Comparison of ENCODE assay signal across 8 mouse cellular contexts in genomic region chr8:125569533-125570365, GRCm38 (mm10). TPM values are rescaled to one million over a fixed set of nuclear protein-coding genes. Genes with fewer than 3 reads are reported as not detected.
A peak's percentile ranks its signal among the peaks of the same experiment; 100 is the strongest.
DNase-seq lines count a peak whose midpoint lies in the region; ATAC-seq and TF ChIP-seq lines count a peak whose summit lies in the region.

Gene Sipa1l2 (minus strand): TSS chr8:125569808.

- H3K27me3 ChIP-seq in C2C12 (ENCODE audit: control insufficient read depth, insufficient read depth, insufficient read length): no peaks in the 10 kb centered on the region
- H3K27me3 ChIP-seq in erythroblast, embryonic 14.5 days (ENCODE audit: control insufficient read depth): peaks cover 45% of the 10 kb centered on the region
- no peaks in the 10 kb centered on the region for H3K27me3 ChIP-seq in heart, embryonic 12.5 days (replicated peaks)
- no peaks in the 10 kb centered on the region for H3K27me3 ChIP-seq in kidney, embryonic 16.5 days (ENCODE audit: insufficient read depth, low read length)
- no peaks in the 10 kb centered on the region for H3K27me3 ChIP-seq in liver, adult 2 months (ENCODE audit: control insufficient read depth, insufficient read depth, low read length)

- TF ChIP-seq CTCF in C2C12 (IDR thresholded peaks at IDR 0.05; ENCODE audit: control insufficient read depth, insufficient read depth, insufficient read length): no peak
- TF ChIP-seq CTCF in liver, adult 2 months (IDR thresholded peaks at IDR 0.05; ENCODE audit: low read depth, low read length): no peak

- H3K4me2 ChIP-seq in heart, embryonic 12.5 days: peak within 1 kb of the TSS; percentile 86
- peak within 1 kb of the TSS; percentile 93 for H3K4me2 ChIP-seq in kidney, embryonic 16.5 days (replicated peaks; ENCODE audit: low read depth, low read length)

- WGBS in heart, embryonic 12.5 days: 2% methylated on average over 121 of the region's 129 CpGs
- under 1% methylated on average over 96 of the region's 129 CpGs for WGBS in kidney, embryonic 16.5 days
- under 1% methylated on average over 124 of the region's 129 CpGs for WGBS in liver, adult 2 months

- TF ChIP-seq POLR2A in liver, adult 2 months (IDR thresholded peaks at IDR 0.05; ENCODE audit: extremely low read depth, insufficient read depth, low read length): peak; percentile 71

- peak within 1 kb of the TSS; percentile 63; the same call in 1 of the 2 replicates for H3K27ac ChIP-seq in heart, embryonic 12.5 days (ENCODE audit: poor library complexity, severe bottlenecking)
- peak within 1 kb of the TSS; percentile 69 for H3K27ac ChIP-seq in kidney, embryonic 16.5 days (ENCODE audit: low read length)
- peak within 1 kb of the TSS; percentile 89 for H3K27ac ChIP-seq in liver, adult 2 months (replicated peaks; ENCODE audit: insufficient read depth, low read depth, low read length)

- H3ac ChIP-seq in C2C12 (ENCODE audit: control insufficient read depth, insufficient read length, low read depth): peak within 1 kb of the TSS; percentile 82

- H3K9me3 ChIP-seq in erythroblast, embryonic 14.5 days (ENCODE audit: control insufficient read depth, low read length): peaks cover 2% of the 10 kb centered on the region; the same call in 1 of the 2 replicates
- H3K9me3 ChIP-seq in heart, embryonic 12.5 days (replicated peaks): no peaks in the 10 kb centered on the region; the same call in 1 of the 2 replicates
- H3K9me3 ChIP-seq in kidney, embryonic 16.5 days (ENCODE audit: low read length): 0 out of 2 replicates have a peak, but pooled peaks cover 4% of the 10 kb centered on the region

- peak within 1 kb of the TSS; percentile 46 for H3K4me3 ChIP-seq in C2C12 (ENCODE audit: insufficient read depth, poor library complexity, severe bottlenecking)
- peak within 1 kb of the TSS; percentile 57 for H3K4me3 ChIP-seq in erythroblast, embryonic 14.5 days (replicated peaks)
- H3K4me3 ChIP-seq in heart, embryonic 12.5 days: peak within 1 kb of the TSS; percentile 79
- peak within 1 kb of the TSS; percentile 65 for H3K4me3 ChIP-seq in kidney, embryonic 16.5 days (ENCODE audit: low read length)
- H3K4me3 ChIP-seq in liver, adult 2 months (ENCODE audit: insufficient read depth, low read depth, low read length): peak within 1 kb of the TSS; percentile 81

- H3K4me1 ChIP-seq in erythroblast, embryonic 14.5 days (ENCODE audit: control insufficient read depth): peaks cover 19% of the 10 kb centered on the region
- H3K4me1 ChIP-seq in heart, embryonic 12.5 days (replicated peaks): peaks cover 35% of the 10 kb centered on the region
- peaks cover 24% of the 10 kb centered on the region for H3K4me1 ChIP-seq in kidney, embryonic 16.5 days (ENCODE audit: insufficient read depth, low read length)
- peaks cover 16% of the 10 kb centered on the region for H3K4me1 ChIP-seq in liver, adult 2 months (ENCODE audit: control insufficient read depth, insufficient read depth, low read length)

- H3K79me2 ChIP-seq in C2C12 (ENCODE audit: control insufficient read depth, insufficient read depth): peaks cover 5% of the 10 kb centered on the region
- peaks cover 3% of the 10 kb centered on the region; the same call in 1 of the 2 replicates for H3K79me2 ChIP-seq in liver, adult 2 months (ENCODE audit: control insufficient read depth, insufficient read depth, low read length)

- peaks cover 2% of the 10 kb centered on the region for H3K79me3 ChIP-seq in C2C12 (ENCODE audit: low read depth)

- DNase-seq in brain, embryonic 18.5 days (ENCODE audit: low read depth, low spot score): peak; percentile 86
- DNase-seq in liver, adult 2 months (ENCODE audit: extremely low read depth, low read depth, low spot score): peak; percentile 66
- peak; percentile 97 for DNase-seq in spleen, postnatal 36 days (ENCODE audit: low spot score in 2 of 2)

- ATAC-seq in heart, embryonic 12.5 days (ENCODE audit: insufficient number of reproducible peaks, low FRiP score): peak; percentile 94
- peak; percentile 93 for ATAC-seq in kidney, embryonic 16.5 days (ENCODE audit: low FRiP score, low TSS enrichment)
- ATAC-seq in monocyte, adult 5-6 weeks (replicated peaks; ENCODE audit: insufficient number of reproducible peaks, low FRiP score, low TSS enrichment, poor library complexity, severe bottlenecking): peak; percentile 76

- H3K36me3 ChIP-seq in C2C12 (ENCODE audit: control insufficient read depth, insufficient read depth): no peaks in the 10 kb centered on the region
- H3K36me3 ChIP-seq in erythroblast, embryonic 14.5 days (ENCODE audit: control insufficient read depth): no peaks in the 10 kb centered on the region
- no peaks in the 10 kb centered on the region for H3K36me3 ChIP-seq in heart, embryonic 12.5 days
- H3K36me3 ChIP-seq in kidney, embryonic 16.5 days (ENCODE audit: insufficient read depth, low read length): no peaks in the 10 kb centered on the region
- no peaks in the 10 kb centered on the region for H3K36me3 ChIP-seq in liver, adult 2 months (ENCODE audit: control insufficient read depth, insufficient read depth, low read length)

- H3K9ac ChIP-seq in heart, embryonic 12.5 days: peak within 1 kb of the TSS; percentile 92
- H3K9ac ChIP-seq in kidney, embryonic 16.5 days (replicated peaks; ENCODE audit: low read length): peak within 1 kb of the TSS; percentile 74
- peak within 1 kb of the TSS; percentile 94 for H3K9ac ChIP-seq in liver, adult 2 months (ENCODE audit: low read depth, low read length)

TF ChIP-seq in C2C12, 6 proteins besides CTCF, POLR2A, EP300 and RAD21:
- TF ChIP-seq USF1 (IDR thresholded peaks at IDR 0.05; ENCODE audit: low read depth) (no peak), CEBPB (IDR thresholded peaks at IDR 0.05; ENCODE audit: low read depth) (no peak), FOSL1 (IDR thresholded peaks at IDR 0.05; ENCODE audit: insufficient read depth, low read length, poor library complexity, severe bottlenecking) (no peak), MAX (IDR thresholded peaks at IDR 0.05) (no peak), MYOD1 (IDR thresholded peaks at IDR 0.05; ENCODE audit: control insufficient read depth, insufficient read length, low read depth) (no peak), MYOG (IDR thresholded peaks at IDR 0.05; ENCODE audit: control insufficient read depth, extremely low read depth, insufficient read length) (no peak)

RNA-seq across cellular contexts. Expression of gene Sipa1l2, which starts in this region (rescaled TPM):
- polyA plus RNA-seq in C2C12 (2012; fragmentation: generic; extraction: Trizol): 6.5 TPM
- 0.01 and 0.02 TPM in 2 replicates for polyA plus RNA-seq in erythroblast, embryonic 14.5 days (2012)
- polyA plus RNA-seq in heart, embryonic 12.5 days (2016; fragmentation: Nextera tagmentation; extraction: Ambion mirVana): 32.8 and 36.0 TPM in 2 replicates
- 18.1 and 18.3 TPM in 2 replicates for polyA plus RNA-seq in kidney, embryonic 16.5 days (2015; fragmentation: Nextera tagmentation; extraction: Ambion mirVana)
- 2.5 and 3.6 TPM in 2 replicates for total RNA-seq in liver, adult 2 months (2014; rRNA removed)
- 1.5 TPM in 2 replicates for polyA plus RNA-seq in liver, adult 2 months (2012; rRNA removed)
- total RNA-seq in monocyte, adult 5-6 weeks (2017): 14.4 to 15.8 TPM (median 15.8 TPM) in 3 replicates

Comparison
In these comparisons a context has a peak if more than half of its experiments do, and no peak if none do; other contexts are left out.
1. Peak in every context shown above with its lines: DNase-seq, ATAC-seq, H3K4me3 ChIP-seq and H3K27ac ChIP-seq.